8 mouse cellular contexts compared by ENCODE assay signal in genomic region chrX:74084276-74084837, GRCm38 (mm10). TPM values are rescaled to one million over a fixed set of nuclear protein-coding genes. Genes with fewer than 3 reads are reported as not detected.
A peak's percentile ranks its signal among the peaks of the same experiment; 100 is the strongest.
DNase-seq lines count a peak whose midpoint lies in the region; ATAC-seq and TF ChIP-seq lines count a peak whose summit lies in the region.

No protein-coding gene starts in this region.

- 0 out of 2 replicates have a peak, but pooled peaks cover 1% of the 10 kb centered on the region for H3K36me3 ChIP-seq in kidney, embryonic 15.5 days
- H3K36me3 ChIP-seq in embryonic facial prominence, embryonic 14.5 days (ENCODE audit: control insufficient read depth, insufficient read depth, low read length) = no peaks in the 10 kb centered on the region
- H3K36me3 ChIP-seq in intestine, postnatal 0 days (ENCODE audit: control insufficient read depth, insufficient read depth) = no peaks in the 10 kb centered on the region
- H3K36me3 ChIP-seq in midbrain, embryonic 15.5 days (replicated peaks) = no peaks in the 10 kb centered on the region

- no peaks in the 10 kb centered on the region for H3K9me3 ChIP-seq in kidney, embryonic 15.5 days (replicated peaks)
- H3K9me3 ChIP-seq in embryonic facial prominence, embryonic 14.5 days (ENCODE audit: control insufficient read depth, low read length) = no peaks in the 10 kb centered on the region
- no peaks in the 10 kb centered on the region for H3K9me3 ChIP-seq in intestine, postnatal 0 days (ENCODE audit: control insufficient read depth)
- no peaks in the 10 kb centered on the region for H3K9me3 ChIP-seq in midbrain, embryonic 15.5 days

- H3K27me3 ChIP-seq in kidney, embryonic 15.5 days = peaks cover 19% of the 10 kb centered on the region; the same call in 1 of the 2 replicates
- no peaks in the 10 kb centered on the region; the same call in 1 of the 2 replicates for H3K27me3 ChIP-seq in embryonic facial prominence, embryonic 14.5 days (replicated peaks; ENCODE audit: control insufficient read depth, insufficient read depth, low read length)
- no peaks in the 10 kb centered on the region for H3K27me3 ChIP-seq in intestine, postnatal 0 days (replicated peaks; ENCODE audit: control insufficient read depth, insufficient read depth, low read length)
- no peaks in the 10 kb centered on the region for H3K27me3 ChIP-seq in midbrain, embryonic 15.5 days (replicated peaks)

- 19% methylated on average over 17 of the region's 17 CpGs for WGBS in kidney, embryonic 15.5 days
- WGBS in embryonic facial prominence, embryonic 14.5 days = 28% methylated on average over 17 of the region's 17 CpGs
- 24% methylated on average over 17 of the region's 17 CpGs for WGBS in intestine, postnatal 0 days
- 25% methylated on average over 17 of the region's 17 CpGs for WGBS in midbrain, embryonic 15.5 days

- peak overlapping the region; percentile 63 for H3K4me3 ChIP-seq in kidney, embryonic 15.5 days (replicated peaks)
- peak overlapping the region; percentile 61 for H3K4me3 ChIP-seq in embryonic facial prominence, embryonic 14.5 days (ENCODE audit: low read depth, low read length)
- H3K4me3 ChIP-seq in intestine, postnatal 0 days (ENCODE audit: low read depth, low read length) = peak overlapping the region; percentile 63
- peak overlapping the region; percentile 60 for H3K4me3 ChIP-seq in midbrain, embryonic 15.5 days

- TF ChIP-seq CTCF in intestine, postnatal 0 days (IDR thresholded peaks at IDR 0.05; ENCODE audit: low read depth) = no peak

- H3K4me2 ChIP-seq in kidney, embryonic 15.5 days = peak overlapping the region; percentile 61
- peak overlapping the region; percentile 63 for H3K4me2 ChIP-seq in embryonic facial prominence, embryonic 14.5 days (ENCODE audit: low read depth, low read length)
- peak overlapping the region; percentile 67 for H3K4me2 ChIP-seq in intestine, postnatal 0 days (replicated peaks; ENCODE audit: low read depth)
- peak overlapping the region; percentile 54 for H3K4me2 ChIP-seq in midbrain, embryonic 15.5 days

- peak overlapping the region; percentile 73 for H3K9ac ChIP-seq in kidney, embryonic 15.5 days
- H3K9ac ChIP-seq in embryonic facial prominence, embryonic 14.5 days (ENCODE audit: low read depth, low read length) = peak overlapping the region; percentile 85
- H3K9ac ChIP-seq in intestine, postnatal 0 days (ENCODE audit: low read depth, low read length) = peak overlapping the region; percentile 69; the same call in 1 of the 2 replicates
- peak overlapping the region; percentile 62 for H3K9ac ChIP-seq in midbrain, embryonic 15.5 days

- H3K27ac ChIP-seq in kidney, embryonic 15.5 days = peak overlapping the region; percentile 95
- H3K27ac ChIP-seq in embryonic facial prominence, embryonic 14.5 days (replicated peaks; ENCODE audit: low read depth, low read length) = peak overlapping the region; percentile 94
- 0 out of 2 replicates have a peak overlapping the region, but pooled peaks have one; percentile 89 for H3K27ac ChIP-seq in intestine, postnatal 0 days (ENCODE audit: low read depth, low read length)
- H3K27ac ChIP-seq in midbrain, embryonic 15.5 days = peak overlapping the region; percentile 97

- H3K4me1 ChIP-seq in kidney, embryonic 15.5 days = peaks cover 3% of the 10 kb centered on the region; the same call in 1 of the 2 replicates
- H3K4me1 ChIP-seq in embryonic facial prominence, embryonic 14.5 days (ENCODE audit: control insufficient read depth, insufficient read depth, low read length) = peaks cover 4% of the 10 kb centered on the region; the same call in 1 of the 2 replicates
- no peaks in the 10 kb centered on the region for H3K4me1 ChIP-seq in intestine, postnatal 0 days (replicated peaks; ENCODE audit: control insufficient read depth, insufficient read depth, low read length)
- H3K4me1 ChIP-seq in midbrain, embryonic 15.5 days = peaks cover 16% of the 10 kb centered on the region

- DNase-seq in kidney, postnatal 4 days = no peak
- DNase-seq in MN1 (ENCODE audit: low spot score) = peak; percentile 32
- DNase-seq in embryonic facial prominence, embryonic 14.5 days (ENCODE audit: low spot score) = peak; percentile 4
- DNase-seq in left cerebral cortex, adult 8-10 months (ENCODE audit: low spot score in 2 of 2) = no peak
- no peak for DNase-seq in adrenal gland, postnatal 25 days

- ATAC-seq in kidney, embryonic 15.5 days (replicated peaks; ENCODE audit: low FRiP score) = no peak
- no peak for ATAC-seq in embryonic facial prominence, embryonic 14.5 days (ENCODE audit: low read depth)
- no peak for ATAC-seq in intestine, postnatal 0 days
- no peak for ATAC-seq in midbrain, embryonic 15.5 days (replicated peaks)

RNA-seq across cellular contexts. Expression of gene Opn1mw, which starts 42.9 kb away (rescaled TPM):
- polyA plus RNA-seq in kidney, embryonic 15.5 days (2015; fragmentation: Nextera tagmentation; extraction: Ambion mirVana) = not detected in 2 replicates
- polyA plus RNA-seq in embryonic facial prominence, embryonic 14.5 days (2014; fragmentation: Nextera tagmentation; extraction: Ambion mirVana) = not detected in 2 replicates
- not detected in 2 replicates for polyA plus RNA-seq in intestine, postnatal 0 days (2015; fragmentation: Nextera tagmentation; extraction: Ambion mirVana)
- not detected in 2 replicates for polyA plus RNA-seq in midbrain, embryonic 15.5 days (2015; fragmentation: Nextera tagmentation; extraction: Ambion mirVana)
- 1 to 10 TPM in 1 of 4 experiments, under 1 TPM in 1, not detected in 2; 0.59 to 2.5 TPM for total RNA-seq in left cerebral cortex, adult 8-10 months (2022)
- total RNA-seq in adrenal gland, postnatal 25 days (2021) = not detected in 2 replicates

RNA-seq across cellular contexts. Expression of gene Mecp2, which starts 50.8 kb away (rescaled TPM):
- polyA plus RNA-seq in kidney, embryonic 15.5 days (2015; fragmentation: Nextera tagmentation; extraction: Ambion mirVana) = 11.2 and 12.1 TPM in 2 replicates
- polyA plus RNA-seq in embryonic facial prominence, embryonic 14.5 days (2014; fragmentation: Nextera tagmentation; extraction: Ambion mirVana) = 10.4 and 11.3 TPM in 2 replicates
- 7.9 and 8.5 TPM in 2 replicates for polyA plus RNA-seq in intestine, postnatal 0 days (2015; fragmentation: Nextera tagmentation; extraction: Ambion mirVana)
- 15.7 and 17.0 TPM in 2 replicates for polyA plus RNA-seq in midbrain, embryonic 15.5 days (2015; fragmentation: Nextera tagmentation; extraction: Ambion mirVana)
- total RNA-seq in left cerebral cortex, adult 8-10 months (2022) = 10 to 100 TPM; 87.7 to 95.0 (median 90.3) TPM
- total RNA-seq in adrenal gland, postnatal 25 days (2021) = 34.3 and 42.6 TPM in 2 replicates

Comparison
In these comparisons a context has a peak if more than half of its experiments do, and no peak if none do; other contexts are left out.
1. DNase-seq: peak in MN1 (single experiment) and embryonic facial prominence, embryonic 14.5 days (single experiment); none in kidney, postnatal 4 days (0 of 2), left cerebral cortex, adult 8-10 months (0 of 2) and adrenal gland, postnatal 25 days (single experiment).
2. Peak in every context shown above with its lines, with median percentiles within 50 percentile points of each other: H3K27ac ChIP-seq, H3K4me2 ChIP-seq, H3K4me3 ChIP-seq and H3K9ac ChIP-seq.